Mouse (Mus musculus) MEL-GATA-1-ER (cell line): Measurements from ENCODE around the gene Mob3a.

Source experiments
- DNase-seq: peaks from one replicate; pipeline ENCODE4 v3.0.0-alpha.2; 2012; ENCODE audit warnings: low read depth; ENCODE audit errors: extremely low read depth

The Mob3a gene

GRCm38 (mm10) chr10:80700038-80700504 lies 1.7 kb downstream of the Mob3a start:
- DNase-seq, result no peak

DNA sequence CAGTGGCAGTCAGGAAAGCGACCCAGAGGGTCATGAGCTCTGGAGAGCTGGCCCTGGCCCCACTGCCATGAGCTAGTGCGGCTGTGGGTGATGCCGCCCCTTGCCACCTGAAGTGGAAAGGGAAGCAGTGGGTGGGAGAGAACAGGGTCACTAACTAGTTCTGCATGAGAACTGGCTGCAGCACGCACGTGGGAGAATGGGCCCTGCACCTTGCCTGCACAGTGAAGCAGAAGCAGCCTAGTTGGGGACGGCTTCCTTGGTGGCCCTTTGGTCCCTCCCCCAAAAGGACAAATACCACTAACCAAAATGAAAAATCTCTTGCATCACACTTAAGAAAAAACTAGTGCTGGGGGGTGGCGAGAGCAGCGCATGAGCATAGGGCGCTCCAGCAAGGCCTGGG lies 3.2 kb downstream of the Mob3a start:
- no peak for DNase-seq

- peak; percentile 93 for DNase-seq
These were observed 4.0 kb downstream of the Mob3a start for GRCm38 (mm10) chr10:80697812-80698211.

DNA sequence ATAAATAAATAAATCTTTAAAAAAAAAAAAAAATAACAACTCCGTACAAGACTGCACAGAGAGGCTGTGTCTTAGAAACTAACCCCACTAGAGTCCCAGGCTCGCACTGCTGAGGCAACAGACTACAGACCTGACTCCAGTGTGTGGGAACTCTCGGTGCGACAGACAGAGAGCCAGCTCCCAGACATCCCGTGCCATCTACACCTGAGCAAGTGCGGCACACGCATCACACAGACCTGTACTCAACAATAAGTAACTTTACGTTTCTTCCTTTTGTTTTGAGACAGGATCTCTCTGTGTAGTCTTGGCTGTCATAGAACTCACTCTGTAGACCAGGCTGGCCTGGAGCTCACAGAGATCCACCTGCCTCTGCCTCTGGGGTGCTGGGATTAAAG lies 4.4 kb downstream of the Mob3a start:
- no peak for DNase-seq

- DNase-seq, result peak; percentile 40
These were observed 5.0 kb downstream of the Mob3a start for GRCm38 (mm10) chr10:80696502-80697392.

- DNase-seq, result no peak
These were observed 5.8 kb downstream of the Mob3a start for GRCm38 (mm10) chr10:80695801-80696501.

GRCm38 (mm10) chr10:80695186-80695585 lies 6.6 kb downstream of the Mob3a start:
- peak; percentile 89 for DNase-seq

GRCm38 (mm10) chr10:80694159-80694938 lies 7.4 kb downstream of the Mob3a start:
- no peak for DNase-seq

DNA sequence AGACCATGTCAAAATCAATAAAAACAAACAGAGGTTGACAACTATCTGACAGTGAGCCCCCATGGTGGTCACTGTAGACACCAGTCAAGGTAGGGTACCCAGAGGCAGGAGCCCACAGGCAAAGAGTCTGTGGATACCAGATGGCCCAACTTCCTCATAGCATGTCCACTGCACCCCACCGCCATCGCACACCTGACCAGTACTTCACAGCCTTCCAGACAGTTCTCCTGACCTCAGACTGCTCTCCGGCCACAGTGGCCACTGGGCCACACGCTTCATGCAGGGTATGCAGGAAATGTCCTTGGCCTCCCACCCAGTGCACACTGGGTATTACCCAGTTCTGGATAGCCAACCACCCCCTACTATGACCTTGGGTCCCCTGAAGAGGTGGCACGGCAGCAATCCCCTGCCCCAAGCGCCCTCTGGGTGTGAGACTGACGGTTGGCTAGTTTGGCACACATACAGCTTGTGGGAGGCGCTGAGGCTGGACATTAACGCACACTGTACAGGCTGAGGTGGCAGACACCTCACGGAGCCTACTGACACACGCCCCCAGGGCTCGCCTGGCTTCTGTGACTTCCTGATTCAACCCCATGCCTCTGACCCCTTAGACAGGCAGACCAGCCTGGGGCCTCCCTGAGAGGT lies 8.3 kb downstream of the Mob3a start:
- DNase-seq, result no peak

DNA sequence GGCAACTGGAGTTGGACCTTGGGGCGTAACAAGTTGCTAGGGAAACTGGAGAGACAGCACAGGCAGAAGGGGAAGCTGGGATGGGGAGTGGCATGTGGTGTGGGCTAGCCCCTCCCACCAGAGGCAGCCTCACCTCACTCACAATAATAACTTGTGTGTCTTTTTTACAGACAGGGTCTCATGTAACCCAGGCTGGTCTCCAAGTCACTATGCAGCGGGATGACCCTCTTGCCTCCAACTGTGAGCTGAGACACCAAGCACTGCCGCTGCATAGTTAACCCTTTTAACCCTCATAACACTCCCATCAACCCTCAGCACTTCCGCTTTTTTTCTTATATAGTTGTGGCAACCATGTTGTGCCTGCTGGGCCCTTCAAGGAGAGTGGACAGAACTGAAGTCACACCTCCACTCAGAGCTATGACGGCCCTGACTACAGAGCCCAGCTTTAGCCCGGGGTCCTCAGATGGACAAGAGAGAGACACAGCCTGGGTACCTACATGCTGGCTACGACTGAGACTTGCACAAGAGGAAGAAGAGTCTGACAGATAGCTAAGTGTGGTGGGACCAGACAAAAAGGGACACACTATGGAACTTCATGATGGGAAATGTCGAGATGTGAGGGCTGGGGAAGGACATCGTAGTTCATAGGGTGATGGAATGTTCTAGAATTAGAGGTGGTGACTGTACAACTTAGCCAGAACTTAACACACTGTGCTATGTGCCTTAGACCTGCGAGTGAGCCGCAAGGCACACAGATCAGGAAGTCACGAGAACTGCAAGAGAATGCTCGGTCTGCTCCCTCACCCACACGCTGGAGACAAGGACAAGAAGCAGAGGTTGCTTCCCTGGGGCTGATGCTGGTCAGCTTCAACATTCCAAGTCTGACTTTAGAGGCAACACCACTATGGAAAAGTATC lies 9.3 kb downstream of the Mob3a start:
- DNase-seq, result peak; percentile 76

DNA sequence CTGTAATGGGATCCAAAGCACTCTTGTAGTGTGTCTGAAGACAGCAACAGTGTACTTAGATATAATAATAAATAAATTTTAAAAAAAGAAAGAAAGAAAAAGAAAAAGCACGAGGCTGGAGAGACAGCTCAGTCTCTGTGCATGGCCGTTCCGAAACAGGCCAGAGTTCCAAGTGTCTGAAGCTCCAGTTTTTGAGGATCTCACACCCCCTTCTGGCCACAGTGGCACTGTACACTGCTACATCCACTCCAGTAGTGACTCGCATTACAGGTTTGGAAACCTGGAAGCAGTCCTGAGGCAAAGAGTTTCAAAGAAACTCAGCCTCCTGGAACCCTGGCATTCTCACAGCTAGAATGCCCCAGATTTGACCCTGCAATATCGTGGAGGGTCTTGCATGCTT lies 13.9 kb downstream of the Mob3a start:
- DNase-seq, result no peak

DNA sequence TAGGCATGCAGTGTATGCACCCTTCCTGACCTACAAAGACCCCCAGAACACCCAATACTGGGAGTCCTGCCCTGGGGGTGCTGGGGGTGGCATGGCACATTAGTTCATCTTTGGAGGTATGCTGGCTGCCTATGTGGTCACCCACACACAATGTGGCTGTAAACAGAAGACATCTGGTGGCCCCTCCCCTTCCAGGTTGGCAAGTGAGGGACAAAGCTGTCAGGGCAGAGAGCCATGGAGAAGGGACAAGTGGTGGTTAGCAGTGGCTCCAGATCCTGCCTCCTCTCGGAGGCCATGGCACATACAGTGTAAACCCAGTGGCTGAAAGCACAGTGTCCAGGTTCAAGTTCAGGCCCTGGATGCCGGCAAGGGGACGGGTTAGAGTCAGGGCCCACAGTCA lies 15.2 kb downstream of the Mob3a start:
- no peak for DNase-seq

- peak; percentile 68 for DNase-seq
These were observed 16.8 kb downstream of the Mob3a start for GRCm38 (mm10) chr10:80684984-80685383.

- DNase-seq, result no peak
These were observed 17.6 kb downstream of the Mob3a start for GRCm38 (mm10) chr10:80684214-80684613.

GRCm38 (mm10) chr10:80683647-80684046 lies 18.1 kb downstream of the Mob3a start:
- DNase-seq, result no peak

GRCm38 (mm10) chr10:80682003-80682402 lies 19.8 kb downstream of the Mob3a start:
- no peak for DNase-seq

DNA sequence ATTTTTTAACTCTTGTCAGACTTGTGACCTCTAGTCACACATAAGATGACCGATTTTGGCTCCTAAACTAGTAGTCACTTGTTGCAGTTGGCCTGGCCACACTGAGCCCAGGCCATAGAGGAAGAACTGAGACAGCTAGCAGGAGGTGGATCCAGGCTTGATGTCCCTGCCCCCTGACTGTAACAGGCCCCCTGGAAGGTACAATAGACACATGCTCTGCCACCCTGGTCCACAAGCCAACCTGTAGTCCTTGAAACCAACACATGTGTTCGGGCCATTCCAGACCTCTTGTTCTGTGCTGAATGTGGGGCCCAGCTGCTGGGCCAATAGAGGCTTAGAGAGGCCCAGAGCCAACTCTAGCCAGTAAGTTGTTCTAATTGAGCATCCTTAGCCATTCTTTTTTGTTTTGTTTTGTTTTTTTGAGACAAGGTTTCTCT lies 21.5 kb downstream of the Mob3a start:
- DNase-seq, result no peak

- no peak for DNase-seq
These were observed 22.1 kb downstream of the Mob3a start for GRCm38 (mm10) chr10:80679556-80680259.

DNA sequence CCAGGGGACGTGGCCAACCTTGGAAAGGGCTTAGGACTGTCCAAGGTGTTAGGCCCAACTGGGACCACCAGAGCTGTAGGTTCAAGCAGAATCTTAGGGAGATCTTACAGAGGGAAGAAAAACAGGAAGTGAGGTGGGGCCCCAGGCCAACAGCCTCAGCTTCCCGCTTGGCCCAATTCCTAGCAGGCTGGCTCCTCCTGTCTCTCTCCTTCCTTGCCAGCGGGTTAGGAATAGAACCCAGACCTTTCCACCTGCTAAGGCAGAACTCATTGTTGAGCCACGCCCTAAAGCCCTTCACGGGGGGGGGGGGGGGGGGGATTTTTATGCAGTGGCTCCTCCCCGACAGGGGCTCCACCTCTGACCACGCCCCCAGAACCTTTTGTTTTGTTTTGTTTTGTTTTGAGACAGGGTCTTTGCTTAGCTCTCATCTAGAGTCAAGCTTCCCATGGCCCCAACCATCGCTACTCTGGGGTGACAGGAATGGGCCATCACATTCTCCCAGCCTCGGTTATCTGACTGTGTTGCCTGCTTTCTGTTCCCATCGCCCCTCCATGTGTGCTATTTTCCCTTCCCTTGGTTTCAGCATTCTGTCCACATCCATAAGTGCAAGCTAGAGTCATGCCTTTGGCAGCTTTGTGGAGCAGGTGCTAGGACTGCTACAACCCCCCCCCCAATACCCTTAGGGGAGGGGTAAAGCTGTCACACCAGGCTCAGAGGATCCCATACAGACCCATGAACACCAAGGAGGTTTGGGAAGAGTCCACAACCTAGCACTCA lies 23.0 kb downstream of the Mob3a start:
- DNase-seq, result peak; percentile 71
